Mouse (Mus musculus) neural tube, embryonic 12.5 days (tissue): Measurements from ENCODE around the gene Wnt5b. TPM values are rescaled to one million over a fixed set of nuclear protein-coding genes. Genes with fewer than 3 reads are reported as not detected.

Source experiments
- ATAC-seq: fragments of 200-750 bp; cut with Nextera tagmentation; 2 replicates; pipeline ENCODE4 v1.8.0; 2017; ENCODE audit warnings: low read depth, mild to moderate bottlenecking, moderate TSS enrichment, moderate library complexity; ENCODE audit not compliant: low FRiP score
- H3K27ac ChIP-seq: fragments of 300-500 bp; sonication (generic); 2 replicates; pipeline ENCODE4 v1.5.1; 2016
- H3K27me3 ChIP-seq: fragments of 300-500 bp; sonication (generic); replicated peaks from 2 replicates; pipeline ENCODE4 v1.6.1; 2016; ENCODE audit warnings: mild to moderate bottlenecking
- H3K36me3 ChIP-seq: fragments of 300-500 bp; sonication (generic); 2 replicates; pipeline ENCODE4 v1.6.1; 2016; ENCODE audit warnings: mild to moderate bottlenecking
- H3K4me1 ChIP-seq: fragments of 300-500 bp; sonication (generic); 2 replicates; pipeline ENCODE4 v1.6.1; 2016
- H3K4me2 ChIP-seq: fragments of 300-500 bp; sonication (generic); replicated peaks from 2 replicates; pipeline ENCODE4 v1.6.1; 2016; ENCODE audit warnings: mild to moderate bottlenecking
- H3K4me3 ChIP-seq: fragments of 300-500 bp; sonication (generic); 2 replicates; pipeline ENCODE4 v1.5.1; 2016
- H3K9ac ChIP-seq: fragments of 300-500 bp; sonication (generic); 2 replicates; pipeline ENCODE4 v1.6.1; 2016; ENCODE audit warnings: mild to moderate bottlenecking
- H3K9me3 ChIP-seq: fragments of 300-500 bp; sonication (generic); 2 replicates; pipeline ENCODE4 v1.6.1; 2016; ENCODE audit warnings: mild to moderate bottlenecking
- WGBS: fragments of 180-500 bp; shearing (Covaris S2); methylation state at CpG from one replicate; pipeline ENCODE4 v1.1.7; 2016; 5-methylcytosine and 5-hydroxymethylcytosine counted together
- polyA plus RNA-seq: library from polyadenylated mRNA; unstranded; fragments of >200 nt; fragmentation: Nextera tagmentation; extraction: Ambion mirVana; gene quantifications from 2 replicates; pipeline ENCODE4 v1.2.1, GENCODE M21; 2016

Wnt5b gene
- polyA plus RNA-seq, 1 experiment from 2014 or later = 6.2 TPM

DNA sequence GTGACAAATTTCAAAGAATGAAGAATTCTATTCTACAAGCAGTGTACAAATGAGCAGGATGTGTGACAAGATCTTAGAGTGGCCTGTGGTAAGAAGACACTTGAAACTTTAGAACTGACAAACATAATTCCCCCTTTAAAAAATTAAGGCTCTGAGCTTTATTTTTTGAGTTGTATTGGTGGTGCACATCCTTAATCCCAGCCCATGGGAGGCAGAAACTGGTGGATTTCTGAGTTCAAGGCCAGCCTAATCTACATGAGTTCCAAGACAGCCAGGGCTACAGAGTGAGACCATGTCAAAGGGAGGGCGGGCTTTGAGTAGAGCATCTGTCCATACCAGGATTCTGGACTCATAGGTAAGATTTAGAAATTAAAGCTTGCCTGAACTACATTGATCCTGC lies 157.3 kb downstream of the Wnt5b start:
- Histone ChIP-seq H3K27me3 (no peaks in the 10 kb centered on the region), H3K9me3 (no peaks in the 10 kb centered on the region), H3K36me3 (no peaks in the 10 kb centered on the region), H3K4me3 (no peak overlapping the region), H3K27ac (no peak overlapping the region), H3K9ac (no peak overlapping the region), H3K4me2 (peak overlapping the region; percentile 72), H3K4me1 (peaks cover 16% of the 10 kb centered on the region)
- ATAC-seq = no peak
- 91% methylated on average over 1 of the region's 1 CpGs for WGBS

GRCm38 (mm10) chr6:119386421-119386820 lies 157.7 kb downstream of the Wnt5b start:
- no peak for ATAC-seq
- Histone ChIP-seq H3K36me3 (no peaks in the 10 kb centered on the region), H3K4me3 (no peak overlapping the region), H3K27me3 (no peaks in the 10 kb centered on the region), H3K9me3 (no peaks in the 10 kb centered on the region), H3K27ac (no peak overlapping the region), H3K4me1 (peaks cover 16% of the 10 kb centered on the region), H3K9ac (no peak overlapping the region), H3K4me2 (no peak overlapping the region)
- WGBS = 94% methylated on average over 4 of the region's 4 CpGs

GRCm38 (mm10) chr6:119385668-119386067 lies 158.5 kb downstream of the Wnt5b start:
- Histone ChIP-seq H3K27ac (no peak overlapping the region), H3K4me3 (no peak overlapping the region), H3K27me3 (no peaks in the 10 kb centered on the region), H3K36me3 (no peaks in the 10 kb centered on the region), H3K9me3 (no peaks in the 10 kb centered on the region), H3K4me1 (peaks cover 16% of the 10 kb centered on the region), H3K9ac (no peak overlapping the region), H3K4me2 (no peak overlapping the region)
- no peak for ATAC-seq
- WGBS = 100% methylated on average over 1 of the region's 1 CpGs

Other genes with a start within 250 kb of the Wnt5b start
- gene Lrtm2, start 213.6 kb downstream of the Wnt5b start, polyA plus RNA-seq = 0.78 and 1.1 TPM in 2 replicates
- gene Adipor2, start 126.6 kb downstream of the Wnt5b start, polyA plus RNA-seq = 31.0 and 31.7 TPM in 2 replicates
- gene Fbxl14, start 64.7 kb downstream of the Wnt5b start, polyA plus RNA-seq = 4.7 and 4.9 TPM in 2 replicates